ENCODE assay signal across 18 mouse cellular contexts in the genomic region with DNA sequence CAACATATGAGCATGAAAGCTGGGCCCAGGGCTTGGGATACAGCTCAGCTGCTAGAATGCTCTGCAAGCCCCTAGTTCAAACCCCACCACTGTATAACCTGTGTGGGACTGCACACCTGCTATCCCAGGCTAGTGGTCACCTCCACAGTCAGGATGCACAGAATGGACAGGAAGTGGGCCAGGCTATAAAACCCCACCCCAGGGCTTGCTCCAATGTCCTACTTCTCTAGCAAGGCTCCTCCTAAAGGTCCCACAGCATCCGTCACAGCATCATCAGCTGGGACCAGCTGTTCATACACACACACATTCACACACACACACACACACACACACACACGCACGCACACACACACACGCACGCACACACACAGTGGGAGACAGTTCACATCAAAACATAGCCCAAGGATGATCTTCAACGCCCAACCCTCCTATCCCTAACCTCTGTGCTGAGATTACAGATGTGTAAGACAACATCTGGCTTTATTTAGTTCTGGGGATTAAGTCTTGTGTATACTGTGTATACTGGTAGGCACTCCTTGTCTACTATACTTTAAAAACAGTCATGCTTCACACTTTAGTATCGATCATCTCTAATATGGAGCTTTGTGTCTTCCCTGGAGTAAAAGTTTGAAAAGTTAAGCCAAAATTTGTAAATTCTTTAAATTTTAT. TPM values are rescaled to one million over a fixed set of nuclear protein-coding genes. Genes with fewer than 3 reads are reported as not detected.
DNase-seq lines count a peak whose midpoint lies in the region; ATAC-seq and TF ChIP-seq lines count a peak whose summit lies in the region.
"Had no signal": no experiment of that assay in that cellular context is flagged by ENCODE, and none has a peak within 500 bp of the region (broad histone marks: within the 10 kb centered on the region; RNA-seq: fewer than 3 reads in every experiment).

No protein-coding gene starts in this region.

- H3K4me2 ChIP-seq in intestine, embryonic 16.5 days (ENCODE audit: low read depth, low read length): no peak overlapping the region
- H3K4me2 ChIP-seq in intestine, embryonic 15.5 days (replicated peaks): no peak overlapping the region
- no peak overlapping the region for H3K4me2 ChIP-seq in lung, postnatal 0 days (replicated peaks; ENCODE audit: low read depth, low read length)
- H3K4me2 ChIP-seq in stomach, embryonic 16.5 days (ENCODE audit: low read depth, low read length): no peak overlapping the region
- H3K4me2 ChIP-seq: hindbrain, embryonic 13.5 days; liver, embryonic 12.5 days; midbrain, embryonic 11.5 days had no signal

- intact Hi-C loops in gastrocnemius, adult 2 months (cut with DNase I): no loop called here

- WGBS in intestine, embryonic 16.5 days: 72% methylated on average over 7 of the region's 7 CpGs
- 87% methylated on average over 7 of the region's 7 CpGs for WGBS in intestine, embryonic 15.5 days
- WGBS in lung, postnatal 0 days: 87% methylated on average over 7 of the region's 7 CpGs
- 65% methylated on average over 7 of the region's 7 CpGs for WGBS in stomach, embryonic 16.5 days

- DNase-seq in gastrocnemius, adult 2 months: no peak
- no peak for DNase-seq in gastrocnemius, postnatal 25 days
- DNase-seq in lung, postnatal 0 days (ENCODE audit: low spot score): peak; percentile 35
- DNase-seq in lung, postnatal 4 days: no peak
- DNase-seq in ovary, postnatal 36 days (ENCODE audit: low spot score): no peak
- DNase-seq: B cell, adult 2 months; kidney, adult 18-20 months; left cerebral cortex, postnatal 4 days; retina, postnatal 1 day; right cerebral cortex, postnatal 4 days; thymus, postnatal 36 days had no signal

- peak overlapping the region; percentile 28; the same call in 1 of the 2 replicates for H3K27ac ChIP-seq in gastrocnemius, adult 2 months
- H3K27ac ChIP-seq in intestine, embryonic 16.5 days (ENCODE audit: low read length): no peak overlapping the region
- H3K27ac ChIP-seq in intestine, embryonic 15.5 days: no peak overlapping the region
- peak overlapping the region; percentile 80 for H3K27ac ChIP-seq in lung, postnatal 0 days (ENCODE audit: low read length)
- peak overlapping the region; percentile 88 for H3K27ac ChIP-seq in stomach, embryonic 16.5 days (ENCODE audit: low read length)
- H3K27ac ChIP-seq: kidney, postnatal 0 days; liver, embryonic 12.5 days had no signal

- no peak for TF ChIP-seq EP300 in lung, postnatal 0 days (IDR thresholded peaks at IDR 0.05)

- peaks cover 7% of the 10 kb centered on the region; the same call in 1 of the 2 replicates for H3K36me3 ChIP-seq in intestine, embryonic 16.5 days (ENCODE audit: control insufficient read depth, insufficient read depth, low read length)
- H3K36me3 ChIP-seq in intestine, embryonic 15.5 days: peaks cover 7% of the 10 kb centered on the region; the same call in 1 of the 2 replicates
- peaks cover 8% of the 10 kb centered on the region; the same call in 1 of the 2 replicates for H3K36me3 ChIP-seq in lung, postnatal 0 days (ENCODE audit: insufficient read depth, low read length)
- peaks cover 22% of the 10 kb centered on the region for H3K36me3 ChIP-seq in stomach, embryonic 16.5 days (ENCODE audit: control insufficient read depth, insufficient read depth, low read length)

- 0 out of 2 replicates have a peak, but pooled peaks have one; percentile 14 for ATAC-seq in intestine, embryonic 16.5 days
- no peak for ATAC-seq in intestine, embryonic 15.5 days
- 0 out of 2 replicates have a peak, but pooled peaks have one; percentile 7 for ATAC-seq in lung, postnatal 0 days
- ATAC-seq in stomach, embryonic 16.5 days (ENCODE audit: insufficient read depth, low FRiP score): peak; percentile 72
- ATAC-seq: liver, embryonic 12.5 days had no signal

- no peaks in the 10 kb centered on the region for H3K27me3 ChIP-seq in intestine, embryonic 16.5 days (replicated peaks; ENCODE audit: control insufficient read depth, insufficient read depth, low read length)
- H3K27me3 ChIP-seq in intestine, embryonic 15.5 days (replicated peaks): no peaks in the 10 kb centered on the region
- no peaks in the 10 kb centered on the region for H3K27me3 ChIP-seq in lung, postnatal 0 days (replicated peaks; ENCODE audit: insufficient read depth, low read length)
- no peaks in the 10 kb centered on the region for H3K27me3 ChIP-seq in stomach, embryonic 16.5 days (ENCODE audit: control insufficient read depth, insufficient read depth, low read length)
- H3K27me3 ChIP-seq: hindbrain, embryonic 13.5 days; liver, embryonic 12.5 days had no signal

- H3K9me3 ChIP-seq in intestine, embryonic 16.5 days (ENCODE audit: control insufficient read depth, low read length): no peaks in the 10 kb centered on the region
- H3K9me3 ChIP-seq in intestine, embryonic 15.5 days: no peaks in the 10 kb centered on the region
- no peaks in the 10 kb centered on the region for H3K9me3 ChIP-seq in lung, postnatal 0 days (ENCODE audit: low read length)
- no peaks in the 10 kb centered on the region for H3K9me3 ChIP-seq in stomach, embryonic 16.5 days (replicated peaks; ENCODE audit: control insufficient read depth, low read length)
- H3K9me3 ChIP-seq: hindbrain, embryonic 13.5 days; liver, embryonic 12.5 days had no signal

- H3K4me1 ChIP-seq in intestine, embryonic 16.5 days (ENCODE audit: control insufficient read depth, insufficient read depth, low read length): peaks cover 12% of the 10 kb centered on the region
- peaks cover 10% of the 10 kb centered on the region for H3K4me1 ChIP-seq in intestine, embryonic 15.5 days (replicated peaks)
- H3K4me1 ChIP-seq in lung, postnatal 0 days (ENCODE audit: insufficient read depth, low read depth, low read length): peaks cover 10% of the 10 kb centered on the region
- peaks cover 13% of the 10 kb centered on the region for H3K4me1 ChIP-seq in stomach, embryonic 16.5 days (ENCODE audit: control insufficient read depth, insufficient read depth, low read length)

- no peak overlapping the region for H3K4me3 ChIP-seq in gastrocnemius, adult 2 months
- no peak overlapping the region for H3K4me3 ChIP-seq in intestine, embryonic 16.5 days (ENCODE audit: low read length)
- H3K4me3 ChIP-seq in intestine, embryonic 15.5 days (replicated peaks): no peak overlapping the region
- no peak overlapping the region for H3K4me3 ChIP-seq in lung, postnatal 0 days (ENCODE audit: low read depth, low read length)
- no peak overlapping the region for H3K4me3 ChIP-seq in stomach, embryonic 16.5 days (replicated peaks; ENCODE audit: low read length)
- H3K4me3 ChIP-seq: hindbrain, embryonic 13.5 days; liver, embryonic 12.5 days had no signal

- H3K9ac ChIP-seq in intestine, embryonic 16.5 days (ENCODE audit: low read depth, low read length): no peak overlapping the region
- H3K9ac ChIP-seq in intestine, embryonic 15.5 days: no peak overlapping the region
- H3K9ac ChIP-seq in lung, postnatal 0 days (replicated peaks; ENCODE audit: low read depth): no peak overlapping the region
- H3K9ac ChIP-seq in stomach, embryonic 16.5 days (ENCODE audit: low read length): no peak overlapping the region
- H3K9ac ChIP-seq: hindbrain, embryonic 13.5 days; liver, embryonic 12.5 days had no signal

- TF ChIP-seq CTCF in gastrocnemius, adult 2 months (IDR thresholded peaks at IDR 0.05): no peak
- no peak for TF ChIP-seq CTCF in lung, postnatal 0 days (IDR thresholded peaks at IDR 0.05)

RNA-seq across cellular contexts. Expression of a gene that starts 20.7 kb away (rescaled TPM):
- total RNA-seq in gastrocnemius, adult 2 months (2021): 10 to 100 TPM; 25.2 to 31.6 TPM
- 10 to 100 TPM; 22.1 to 26.8 TPM for total RNA-seq in gastrocnemius, postnatal 25 days (2021)
- 61.7 and 63.1 TPM in 2 replicates for polyA plus RNA-seq in intestine, embryonic 16.5 days (2015; fragmentation: Nextera tagmentation; extraction: Ambion mirVana)
- 74.6 and 82.4 TPM in 2 replicates for polyA plus RNA-seq in intestine, embryonic 15.5 days (2015; fragmentation: Nextera tagmentation; extraction: Ambion mirVana)
- 89.1 and 93.8 TPM in 2 replicates for polyA plus RNA-seq in lung, postnatal 0 days (2015; fragmentation: Nextera tagmentation; extraction: Ambion mirVana)
- polyA plus RNA-seq in stomach, embryonic 16.5 days (2015; fragmentation: Nextera tagmentation; extraction: Ambion mirVana): 125 and 128 TPM in 2 replicates

RNA-seq across cellular contexts. Expression of a gene that starts 44.7 kb away (rescaled TPM):
- total RNA-seq in gastrocnemius, adult 2 months (2021): 10 to 100 TPM; 21.6 to 23.8 TPM
- 10 to 100 TPM; 20.2 to 20.5 TPM for total RNA-seq in gastrocnemius, postnatal 25 days (2021)
- 67.5 and 71.1 TPM in 2 replicates for polyA plus RNA-seq in intestine, embryonic 16.5 days (2015; fragmentation: Nextera tagmentation; extraction: Ambion mirVana)
- polyA plus RNA-seq in intestine, embryonic 15.5 days (2015; fragmentation: Nextera tagmentation; extraction: Ambion mirVana): 64.3 and 74.9 TPM in 2 replicates
- 151 and 155 TPM in 2 replicates for polyA plus RNA-seq in lung, postnatal 0 days (2015; fragmentation: Nextera tagmentation; extraction: Ambion mirVana)
- polyA plus RNA-seq in stomach, embryonic 16.5 days (2015; fragmentation: Nextera tagmentation; extraction: Ambion mirVana): 87.0 and 103 TPM in 2 replicates

Comparison
In these comparisons a context has a peak if more than half of its experiments do, and no peak if none do; other contexts are left out.
1. H3K27ac ChIP-seq: peak in gastrocnemius, adult 2 months (single experiment), lung, postnatal 0 days (single experiment) and stomach, embryonic 16.5 days (single experiment); none in intestine, embryonic 16.5 days (single experiment) and intestine, embryonic 15.5 days (single experiment).